Mouse (Mus musculus): ENCODE data around the gene Tmem156. TPM values are rescaled to one million over a fixed set of nuclear protein-coding genes. Genes with fewer than 3 reads are reported as not detected.
A peak's percentile ranks its signal among the peaks of the same experiment; 100 is the strongest.
"Not testable (repeated sequence)": the region's sequence is repeated elsewhere in the genome, so short reads cannot be mapped to it uniquely, and the experiment has no call there.

Tmem156 gene
- polyA plus RNA-seq, 1 experiment from 2014 or later = not detected

GRCm38 (mm10) chr5:65113323-65113722 is 21.4 kb upstream of the Tmem156 start:
- no peak overlapping the region for H3K9ac ChIP-seq
- WGBS = 90% methylated on average over 6 of the region's 6 CpGs
- no peak for ATAC-seq (ENCODE audit: low FRiP score)

GRCm38 (mm10) chr5:65112225-65112624 is 20.3 kb upstream of the Tmem156 start:
- not testable (repeated sequence) for H3K9ac ChIP-seq; H3K9me3 ChIP-seq (replicated peaks); H3K4me3 ChIP-seq; H3K27ac ChIP-seq; H3K36me3 ChIP-seq; H3K27me3 ChIP-seq; H3K4me2 ChIP-seq (replicated peaks); H3K4me1 ChIP-seq; ATAC-seq (ENCODE audit: low FRiP score)
- 82% methylated on average over 3 of the region's 3 CpGs for WGBS

More at GRCm38 (mm10) chr5:65113323-65113722, 21.4 kb upstream of the Tmem156 start:
- H3K4me1 ChIP-seq = peaks cover under 1% of the 10 kb centered on the region; the same call in 1 of the 2 replicates
- H3K27me3 ChIP-seq = no peaks in the 10 kb centered on the region
- no peak overlapping the region for H3K4me2 ChIP-seq (replicated peaks)
- no peak overlapping the region for H3K4me3 ChIP-seq
- no peak overlapping the region for H3K27ac ChIP-seq
- H3K36me3 ChIP-seq = peaks cover 6% of the 10 kb centered on the region
- no peaks in the 10 kb centered on the region for H3K9me3 ChIP-seq (replicated peaks)

- Histone ChIP-seq H3K9me3 (replicated peaks) (no peaks in the 10 kb centered on the region), H3K4me2 (replicated peaks) (peak overlapping the region; percentile 82), H3K27ac (peak overlapping the region; percentile 70), H3K36me3 (no peaks in the 10 kb centered on the region), H3K27me3 (no peaks in the 10 kb centered on the region), H3K9ac (peak overlapping the region; percentile 85), H3K4me1 (peaks cover 6% of the 10 kb centered on the region; the same call in 1 of the 2 replicates), H3K4me3 (peak overlapping the region; percentile 83)
- ATAC-seq (ENCODE audit: low FRiP score) = peak; percentile 83
- WGBS = 3% methylated on average over 35 of the region's 42 CpGs
These were observed 16.0 kb upstream of the Tmem156 start for GRCm38 (mm10) chr5:65107773-65108432.

DNA sequence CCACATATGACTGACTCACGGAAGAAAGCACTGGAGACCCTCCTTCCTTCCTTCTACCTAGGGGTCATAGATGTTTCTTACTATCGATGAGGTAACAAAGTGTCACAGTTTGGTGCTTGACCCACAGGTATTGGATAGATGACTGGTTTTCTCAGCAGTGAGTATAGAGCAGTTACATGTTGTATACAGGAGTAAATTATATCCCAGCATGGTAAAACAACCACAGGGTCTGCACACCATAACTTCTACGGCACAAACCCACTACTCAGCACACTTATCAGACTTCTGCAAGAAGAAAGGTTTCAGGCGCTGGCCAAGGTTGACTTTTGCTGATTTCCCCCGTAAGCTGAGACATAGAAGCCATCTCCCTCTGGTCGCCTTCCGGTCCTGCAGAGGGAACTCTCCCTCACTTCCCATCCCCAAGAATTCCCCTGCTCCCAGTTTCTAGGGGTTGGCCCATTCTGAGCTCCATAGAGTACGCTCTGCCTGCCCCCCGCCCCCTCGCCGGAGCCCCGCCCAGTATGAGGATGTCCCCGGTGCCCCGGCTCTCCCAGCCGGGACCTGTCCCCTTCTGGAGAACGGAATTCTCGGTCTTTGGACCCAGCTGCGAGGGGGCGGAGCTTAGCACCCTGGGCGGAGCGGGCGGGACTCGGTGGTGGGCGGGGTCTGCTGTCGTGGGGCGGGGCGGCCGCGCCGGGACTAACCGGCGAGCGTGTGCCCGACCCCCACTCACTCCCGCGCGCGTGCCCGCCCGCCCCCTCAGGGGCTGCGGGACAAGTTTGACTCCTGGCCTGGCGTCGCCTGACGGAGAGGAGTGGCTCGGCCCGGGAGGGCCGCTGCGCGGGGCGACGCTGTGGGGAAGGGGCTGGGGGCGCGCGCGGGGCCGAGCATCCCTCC is 15.2 kb upstream of the Tmem156 start, which contains the start of gene Klhl5:
Gene Klhl5 (plus strand): TSS at position 664 of the 897 bp plus-strand sequence.
- H3K4me1 ChIP-seq = peaks cover 10% of the 10 kb centered on the region; the same call in 1 of the 2 replicates
- 6% methylated on average over 39 of the region's 56 CpGs for WGBS
- H3K9ac ChIP-seq = peak within 1 kb of the TSS; percentile 85
- peak within 1 kb of the TSS; percentile 70 for H3K27ac ChIP-seq
- no peaks in the 10 kb centered on the region for H3K9me3 ChIP-seq (replicated peaks)
- no peaks in the 10 kb centered on the region for H3K27me3 ChIP-seq
- H3K4me3 ChIP-seq = peak within 1 kb of the TSS; percentile 83
- H3K4me2 ChIP-seq (replicated peaks) = peak within 1 kb of the TSS; percentile 82
- no peaks in the 10 kb centered on the region for H3K36me3 ChIP-seq
- ATAC-seq (ENCODE audit: low FRiP score) = peak; percentile 91

DNA sequence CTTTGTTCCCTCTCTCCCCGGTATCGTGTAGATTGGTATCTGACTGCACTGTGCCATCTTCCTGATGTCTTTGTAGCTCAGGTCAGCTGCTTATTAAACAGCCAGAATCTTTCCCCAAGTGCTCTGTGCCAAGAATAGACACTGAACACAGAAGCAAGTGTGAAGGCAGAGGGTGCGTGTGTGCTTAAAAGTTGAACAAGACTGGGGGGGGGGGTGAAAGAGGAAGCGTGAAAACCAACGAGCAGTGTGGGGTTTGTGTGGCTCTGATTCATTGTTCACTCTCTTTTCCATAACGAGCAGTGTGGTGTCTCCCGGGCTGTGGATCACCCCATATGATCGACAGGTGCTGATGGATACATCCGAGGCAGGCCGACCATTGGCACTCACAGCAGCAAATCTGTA is 10.7 kb upstream of the Tmem156 start:
- Histone ChIP-seq H3K4me2 (replicated peaks) (no peak overlapping the region), H3K27me3 (no peaks in the 10 kb centered on the region), H3K36me3 (no peaks in the 10 kb centered on the region), H3K4me3 (no peak overlapping the region), H3K9ac (no peak overlapping the region), H3K4me1 (peaks cover 5% of the 10 kb centered on the region; the same call in 1 of the 2 replicates), H3K9me3 (replicated peaks) (no peaks in the 10 kb centered on the region), H3K27ac (no peak overlapping the region)
- 65% methylated on average over 10 of the region's 10 CpGs for WGBS
- no peak for ATAC-seq (ENCODE audit: low FRiP score)

DNA sequence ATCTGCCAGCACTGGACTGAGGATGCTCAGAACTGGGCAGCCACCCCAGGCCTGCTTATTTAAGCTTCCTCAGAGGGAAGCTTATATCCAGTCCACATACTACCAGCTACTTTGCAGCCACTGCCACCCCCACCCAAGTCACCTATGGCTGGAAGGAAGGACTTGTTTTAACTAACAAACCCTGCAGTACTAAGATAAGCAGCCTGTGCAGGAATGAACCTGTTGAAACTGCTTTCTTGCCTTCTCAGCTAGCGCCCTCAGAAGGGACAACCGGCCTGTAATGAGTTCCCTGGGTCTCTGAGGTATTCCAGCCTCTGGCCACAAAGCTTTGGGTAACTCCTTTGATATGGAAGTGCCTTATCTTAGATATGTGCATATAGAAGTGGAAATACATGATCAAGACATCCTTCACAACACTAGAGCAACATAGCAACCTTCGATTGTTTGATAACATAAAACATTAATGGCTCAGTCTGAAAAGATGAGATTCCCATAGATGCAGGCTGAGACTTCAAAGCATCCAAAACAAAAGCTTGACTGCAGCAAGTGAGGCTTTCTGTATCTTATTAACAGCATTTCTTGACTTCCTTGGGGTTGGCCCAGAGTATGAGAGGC is 10.2 kb upstream of the Tmem156 start:
- no peak overlapping the region for H3K27ac ChIP-seq
- no peaks in the 10 kb centered on the region for H3K9me3 ChIP-seq (replicated peaks)
- no peak overlapping the region for H3K4me3 ChIP-seq
- no peaks in the 10 kb centered on the region for H3K27me3 ChIP-seq
- no peak for ATAC-seq (ENCODE audit: low FRiP score)
- 79% methylated on average over 3 of the region's 3 CpGs for WGBS
- H3K9ac ChIP-seq = no peak overlapping the region
- H3K36me3 ChIP-seq = no peaks in the 10 kb centered on the region
- no peak overlapping the region for H3K4me2 ChIP-seq (replicated peaks)
- peaks cover 5% of the 10 kb centered on the region; the same call in 1 of the 2 replicates for H3K4me1 ChIP-seq

- ATAC-seq (ENCODE audit: low FRiP score) = no peak
- Histone ChIP-seq H3K9ac (no peak overlapping the region), H3K36me3 (no peaks in the 10 kb centered on the region), H3K27ac (no peak overlapping the region), H3K27me3 (no peaks in the 10 kb centered on the region), H3K9me3 (replicated peaks) (no peaks in the 10 kb centered on the region), H3K4me1 (peaks cover 5% of the 10 kb centered on the region; the same call in 1 of the 2 replicates), H3K4me2 (replicated peaks) (no peak overlapping the region), H3K4me3 (no peak overlapping the region)
- WGBS = 92% methylated on average over 6 of the region's 6 CpGs
These were observed 9.7 kb upstream of the Tmem156 start for GRCm38 (mm10) chr5:65101621-65102020.

DNA sequence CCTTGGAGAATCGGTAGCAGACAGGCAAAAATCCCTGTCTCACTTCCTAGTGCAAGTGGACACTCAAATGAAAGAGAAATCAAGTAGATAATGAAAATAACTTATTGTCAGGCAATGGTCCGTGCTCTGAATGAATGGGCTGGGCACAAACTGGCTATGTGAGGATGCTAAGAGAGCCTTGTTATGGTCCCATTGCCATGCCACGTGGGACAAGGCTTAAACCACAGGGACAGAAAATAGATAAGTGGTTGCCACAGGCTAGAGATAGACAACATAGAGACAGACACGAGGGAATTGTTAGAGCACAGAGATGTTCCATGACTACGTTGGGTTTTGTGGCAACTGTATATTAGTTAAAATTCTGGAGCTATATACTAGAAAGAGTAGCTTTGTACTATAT is 9.3 kb upstream of the Tmem156 start:
- WGBS = 88% methylated on average over 5 of the region's 5 CpGs
- Histone ChIP-seq H3K4me1 (peaks cover 5% of the 10 kb centered on the region; the same call in 1 of the 2 replicates), H3K4me3 (no peak overlapping the region)

GRCm38 (mm10) chr5:65100002-65100401 is 8.1 kb upstream of the Tmem156 start:
- Histone ChIP-seq H3K4me3 (no peak overlapping the region), H3K27me3 (no peaks in the 10 kb centered on the region), H3K27ac (no peak overlapping the region), H3K4me1 (peaks cover 5% of the 10 kb centered on the region; the same call in 1 of the 2 replicates), H3K9ac (no peak overlapping the region), H3K9me3 (replicated peaks) (no peaks in the 10 kb centered on the region), H3K36me3 (no peaks in the 10 kb centered on the region), H3K4me2 (replicated peaks) (no peak overlapping the region)
- no peak for ATAC-seq (ENCODE audit: low FRiP score)
- 72% methylated on average over 11 of the region's 11 CpGs for WGBS

More for the DNA sequence above, 9.3 kb upstream of the Tmem156 start:
- ATAC-seq (ENCODE audit: low FRiP score) = no peak
- H3K4me2 ChIP-seq (replicated peaks) = no peak overlapping the region
- no peak overlapping the region for H3K9ac ChIP-seq
- no peaks in the 10 kb centered on the region for H3K27me3 ChIP-seq
- no peaks in the 10 kb centered on the region for H3K9me3 ChIP-seq (replicated peaks)
- H3K27ac ChIP-seq = no peak overlapping the region
- H3K36me3 ChIP-seq = no peaks in the 10 kb centered on the region

- peaks cover 1% of the 10 kb centered on the region; the same call in 1 of the 2 replicates for H3K4me1 ChIP-seq
- no peak for ATAC-seq (ENCODE audit: low FRiP score)
- H3K4me3 ChIP-seq = no peak overlapping the region
- H3K4me2 ChIP-seq (replicated peaks) = no peak overlapping the region
- no peak overlapping the region for H3K9ac ChIP-seq
- WGBS = 88% methylated on average over 5 of the region's 5 CpGs
- H3K27ac ChIP-seq = no peak overlapping the region
- H3K27me3 ChIP-seq = peaks cover 3% of the 10 kb centered on the region; the same call in 1 of the 2 replicates
- no peaks in the 10 kb centered on the region for H3K36me3 ChIP-seq
- H3K9me3 ChIP-seq (replicated peaks) = no peaks in the 10 kb centered on the region
These were observed 5.5 kb upstream of the Tmem156 start for GRCm38 (mm10) chr5:65097457-65097856.

DNA sequence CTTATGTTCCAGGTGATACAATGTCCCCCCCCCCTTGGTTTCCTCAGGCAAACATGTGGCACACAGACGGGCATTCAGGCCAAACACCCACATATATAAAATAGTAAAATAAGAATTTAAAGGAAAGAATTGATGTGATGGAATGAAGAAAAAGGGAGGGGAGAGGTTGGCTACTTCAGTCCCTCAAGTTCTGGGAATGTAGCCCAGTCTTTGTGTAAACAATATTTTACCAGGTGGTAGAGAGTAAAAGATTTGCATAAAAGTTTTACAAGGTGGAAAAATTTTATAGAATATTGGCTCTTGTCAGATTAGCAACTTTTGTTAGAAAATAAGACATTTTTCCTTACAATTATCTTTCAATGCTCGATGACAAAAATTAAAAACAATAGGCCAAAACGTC is 4.9 kb upstream of the Tmem156 start:
- WGBS = 80% methylated on average over 3 of the region's 3 CpGs
- H3K27ac ChIP-seq = no peak overlapping the region
- peaks cover 3% of the 10 kb centered on the region; the same call in 1 of the 2 replicates for H3K4me1 ChIP-seq
- no peak for ATAC-seq (ENCODE audit: low FRiP score)
- no peaks in the 10 kb centered on the region for H3K36me3 ChIP-seq
- no peaks in the 10 kb centered on the region for H3K9me3 ChIP-seq (replicated peaks)
- no peak overlapping the region for H3K4me3 ChIP-seq
- no peak overlapping the region for H3K9ac ChIP-seq
- H3K27me3 ChIP-seq = peaks cover 3% of the 10 kb centered on the region; the same call in 1 of the 2 replicates
- no peak overlapping the region for H3K4me2 ChIP-seq (replicated peaks)

DNA sequence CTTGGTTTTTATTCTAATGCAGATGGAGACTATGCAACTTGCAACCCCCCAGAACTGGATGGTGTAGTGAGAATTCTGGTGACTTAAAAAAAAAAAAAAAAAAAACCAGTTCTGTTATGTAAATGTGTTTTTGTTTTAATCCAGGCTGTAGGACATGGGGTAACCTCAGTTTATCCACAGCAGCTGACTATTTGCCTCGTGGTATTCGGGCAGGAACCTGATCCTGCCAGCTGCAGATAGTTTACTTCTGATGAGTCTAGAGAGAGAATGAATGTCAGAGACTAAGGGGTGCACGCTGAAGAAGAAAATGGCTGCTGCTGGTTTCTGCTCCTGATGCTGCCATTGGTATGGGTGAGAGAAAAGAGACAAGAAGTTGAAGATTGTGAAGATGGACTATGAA is 4.2 kb upstream of the Tmem156 start:
- Histone ChIP-seq H3K36me3 (no peaks in the 10 kb centered on the region), H3K27ac (no peak overlapping the region), H3K4me1 (peaks cover 3% of the 10 kb centered on the region; the same call in 1 of the 2 replicates), H3K27me3 (peaks cover 3% of the 10 kb centered on the region; the same call in 1 of the 2 replicates), H3K4me2 (replicated peaks) (no peak overlapping the region), H3K9me3 (replicated peaks) (no peaks in the 10 kb centered on the region), H3K4me3 (no peak overlapping the region), H3K9ac (no peak overlapping the region)
- no peak for ATAC-seq (ENCODE audit: low FRiP score)
- WGBS = 78% methylated on average over 3 of the region's 3 CpGs

Data from hindbrain, embryonic 12.5 days (tissue).